Mouse (Mus musculus) right cerebral cortex, adult 2 months (tissue): Measurements from ENCODE around the gene Cacnb1.

Source experiments
- DNase-seq, 2 experiments: peaks; one replicate each; pipeline ENCODE4 v3.0.0; 2021 to 2022; ENCODE audit warnings: low spot score in 2 of 2

Gene Cacnb1

DNA sequence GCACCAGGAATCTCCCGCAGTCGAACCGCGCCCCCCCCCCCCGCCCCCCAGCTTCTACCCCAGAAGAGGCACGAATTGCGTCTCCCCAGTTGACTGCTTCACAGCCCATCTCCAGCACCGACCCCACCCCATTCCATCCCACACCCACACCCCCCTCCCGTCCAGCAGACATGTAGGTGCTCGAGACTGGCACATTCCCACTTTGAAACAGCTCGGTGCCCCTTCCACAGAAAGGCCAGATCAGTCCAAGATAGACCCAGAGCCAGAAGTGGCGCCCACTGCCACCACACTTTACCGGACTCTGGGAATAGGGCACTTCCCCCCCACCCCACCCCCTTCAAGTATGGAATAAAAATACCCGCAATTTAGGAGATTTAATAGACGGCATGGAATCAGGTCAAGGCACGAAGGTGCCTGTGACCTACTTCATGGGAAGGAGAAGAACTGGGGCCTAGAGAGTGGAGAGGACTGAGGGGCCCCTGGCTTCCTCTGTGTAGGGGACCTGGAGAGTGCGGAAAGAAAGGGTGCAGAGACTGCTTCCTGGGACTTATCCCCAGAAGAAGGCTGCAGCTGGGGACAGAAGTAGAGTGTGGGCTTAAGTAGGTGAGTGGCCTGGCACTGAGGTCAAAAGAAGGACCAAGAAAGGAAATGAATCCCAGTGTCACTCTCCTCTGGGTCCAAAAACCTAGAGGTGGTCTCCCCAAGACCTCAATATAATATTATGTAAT is 35.9 kb downstream of the Cacnb1 start:
- no peak for DNase-seq

DNA sequence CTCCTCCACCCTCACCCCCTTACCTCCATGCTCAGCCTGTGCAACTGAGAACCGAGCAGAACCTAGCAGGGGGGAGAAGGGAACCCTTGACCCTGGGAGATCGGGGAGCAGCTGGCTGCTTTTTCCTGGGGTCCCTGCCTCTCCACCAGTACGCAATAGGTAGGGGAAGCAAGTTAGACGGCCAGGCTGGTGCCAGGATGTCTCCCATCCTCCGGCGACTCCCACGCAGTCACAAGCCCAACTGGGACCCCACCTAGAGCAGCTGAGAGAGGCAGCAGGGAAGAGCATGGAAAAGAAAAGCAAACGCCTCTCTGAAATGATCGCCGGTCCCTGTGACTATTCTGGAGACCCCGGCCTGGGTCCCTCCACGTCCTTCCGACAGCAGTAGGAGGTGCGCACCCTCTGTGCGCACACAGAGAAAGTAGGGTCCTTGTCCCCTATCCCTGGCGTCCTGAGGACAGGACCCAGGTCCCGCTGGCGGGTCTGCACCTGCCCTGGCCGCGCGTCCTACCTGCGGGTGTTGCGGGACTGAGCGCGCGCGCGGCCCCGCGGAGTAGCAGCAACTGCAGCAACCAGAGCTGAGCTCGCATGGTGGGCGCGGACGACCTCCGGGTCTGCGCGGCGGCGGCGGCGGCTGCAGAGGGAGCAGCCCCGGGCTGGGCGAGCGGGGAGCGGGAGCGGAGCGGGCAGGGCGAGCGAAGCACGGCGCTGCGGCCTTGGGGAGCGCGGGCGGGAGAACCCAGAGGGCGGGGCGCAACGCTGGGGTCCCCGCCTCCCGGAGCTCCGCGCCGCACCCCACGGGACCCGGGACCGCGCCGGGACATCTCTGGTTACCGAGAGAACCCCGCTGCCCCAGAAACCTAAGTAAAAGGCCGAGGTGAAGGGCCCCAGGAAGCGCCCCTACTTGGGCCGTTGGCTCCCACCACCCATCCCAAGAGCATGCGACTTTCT is 36.8 kb downstream of the Cacnb1 start, which contains the start of gene Plxdc1:
Plxdc1 (minus strand) TSS at position 718 of the 951 bp plus-strand sequence.
- no peak for DNase-seq

DNA sequence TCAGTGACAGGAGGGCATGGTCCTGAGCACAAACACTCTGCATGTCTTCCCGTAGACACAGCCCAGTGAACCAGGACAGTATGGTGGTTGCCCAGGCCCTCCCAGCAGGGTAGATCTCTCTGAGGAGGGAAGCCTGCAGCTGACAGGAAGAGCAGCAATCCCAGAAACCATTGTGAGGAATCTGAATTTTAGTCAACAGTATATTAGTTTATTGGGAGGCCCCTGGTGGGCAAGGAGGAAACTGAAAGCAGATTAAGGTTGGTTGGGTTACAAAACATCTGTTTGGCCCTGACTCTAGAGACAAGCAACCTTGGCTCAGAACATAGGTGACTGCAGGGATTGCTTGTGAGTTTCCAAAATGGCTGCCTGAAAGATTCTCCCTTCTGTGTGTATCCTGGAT is 38.9 kb downstream of the Cacnb1 start:
- DNase-seq = no peak

DNA sequence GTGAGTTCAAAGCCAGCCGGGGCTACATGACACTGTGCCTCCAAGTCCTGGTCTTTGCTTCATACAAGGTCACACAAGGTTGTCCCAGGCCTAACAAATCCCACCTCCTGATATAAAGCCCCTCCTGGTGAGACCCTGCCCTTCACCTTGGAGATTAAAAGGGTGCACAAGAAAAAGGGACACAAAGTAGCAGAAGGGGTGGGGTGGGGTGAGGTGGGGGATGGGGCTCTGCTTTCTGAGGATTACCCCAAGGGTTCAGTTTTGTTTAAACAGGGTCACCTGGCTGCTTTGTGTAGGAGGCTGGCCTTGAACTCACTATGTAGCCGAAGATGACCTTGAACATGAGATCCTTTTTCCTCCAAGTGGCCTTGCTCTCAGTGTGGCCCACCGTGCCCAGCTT is 39.3 kb downstream of the Cacnb1 start:
- no peak for DNase-seq

DNA sequence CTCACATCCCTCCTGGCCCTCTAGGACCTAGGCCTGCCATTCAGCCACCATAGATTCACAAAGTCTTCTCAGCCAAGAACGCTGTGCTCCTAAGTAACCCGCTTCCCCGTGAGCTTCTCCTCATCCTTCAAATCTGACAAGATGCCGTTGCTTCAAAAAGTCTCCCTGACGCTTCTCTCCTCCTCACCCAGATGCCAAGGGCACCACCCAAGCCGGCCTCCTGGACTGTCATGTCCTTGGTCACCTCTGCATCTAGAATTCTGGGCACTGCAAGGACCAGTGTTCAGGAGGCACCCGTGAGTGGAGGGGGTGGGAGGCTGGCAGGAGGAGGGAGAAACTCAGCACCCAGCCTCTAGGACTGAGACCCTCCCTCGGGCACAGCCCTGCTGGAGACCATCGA is 40.1 kb downstream of the Cacnb1 start:
- DNase-seq = no peak

DNA sequence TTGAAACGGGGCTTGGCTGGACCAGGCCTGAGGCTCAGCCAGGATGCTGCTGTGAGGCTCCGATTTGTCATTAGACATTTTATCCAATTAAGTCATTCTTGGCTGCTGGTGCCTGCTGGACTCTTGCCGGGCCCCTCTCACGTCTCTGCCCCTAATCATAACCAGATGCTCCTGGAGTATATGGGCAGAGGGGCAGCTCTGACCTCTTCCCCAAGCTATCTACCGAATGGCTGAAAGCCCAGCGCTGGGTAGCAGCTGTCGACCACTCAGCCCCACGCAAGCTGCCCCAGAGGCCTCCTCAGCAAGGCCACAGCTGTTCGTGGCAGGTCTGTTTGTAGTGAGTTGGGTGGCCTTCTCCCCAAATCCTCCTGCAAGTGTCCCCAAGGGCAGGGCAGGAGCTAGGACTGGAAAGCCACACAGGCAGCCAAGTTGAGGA is 42.3 kb downstream of the Cacnb1 start:
- no peak for DNase-seq

DNA sequence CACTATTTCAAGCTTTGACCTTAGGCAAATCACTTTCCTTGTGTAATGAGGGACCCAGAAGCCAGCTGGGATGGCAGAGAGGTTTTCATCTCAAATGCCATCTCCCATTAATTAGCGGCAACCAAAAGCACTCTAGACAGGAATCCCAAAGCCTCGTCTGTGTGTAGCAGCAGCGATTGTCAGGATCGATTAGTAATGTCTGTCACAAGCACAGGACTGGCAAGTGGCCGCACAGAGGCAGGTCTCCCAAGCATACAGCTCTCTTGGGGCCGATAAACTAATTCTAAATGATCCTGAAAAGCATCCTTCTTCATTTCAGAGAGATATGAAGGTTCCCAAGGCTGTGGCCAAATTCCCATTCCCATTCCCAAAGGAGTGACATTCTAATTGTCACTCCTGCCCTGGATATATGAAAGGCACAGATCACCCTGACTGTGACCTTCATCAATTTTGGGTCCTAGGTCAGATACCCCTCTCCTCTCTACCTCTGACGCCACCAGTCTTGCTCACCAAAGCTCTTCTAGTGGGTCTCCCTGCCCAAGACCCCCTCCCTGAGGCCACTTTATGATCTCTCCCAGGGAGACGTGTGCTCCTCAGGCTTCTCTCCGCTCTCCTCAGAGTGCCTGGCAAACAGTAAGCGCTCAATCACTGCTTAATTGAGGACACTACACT is 42.9 kb downstream of the Cacnb1 start:
- no peak for DNase-seq

DNA sequence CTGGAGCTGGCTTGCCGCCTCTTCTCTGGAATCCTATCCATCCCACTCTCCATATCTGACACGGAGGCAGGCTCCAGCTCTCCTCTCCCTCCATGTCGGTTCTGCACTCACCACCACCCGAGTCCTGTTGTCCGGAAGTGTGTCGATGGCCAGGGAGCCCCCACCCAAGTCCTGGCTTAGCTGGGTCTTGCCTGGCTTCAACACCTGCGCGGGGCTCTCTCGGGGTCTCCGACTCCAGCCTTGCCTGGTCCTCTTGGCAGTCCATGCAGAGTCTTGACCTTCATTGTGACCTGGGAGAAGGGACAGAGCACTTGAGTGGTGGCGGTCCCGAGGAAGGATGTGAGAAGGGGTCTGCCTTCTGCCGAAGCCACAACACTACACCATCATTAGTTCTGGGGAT is 44.4 kb downstream of the Cacnb1 start:
- DNase-seq = no peak

DNA sequence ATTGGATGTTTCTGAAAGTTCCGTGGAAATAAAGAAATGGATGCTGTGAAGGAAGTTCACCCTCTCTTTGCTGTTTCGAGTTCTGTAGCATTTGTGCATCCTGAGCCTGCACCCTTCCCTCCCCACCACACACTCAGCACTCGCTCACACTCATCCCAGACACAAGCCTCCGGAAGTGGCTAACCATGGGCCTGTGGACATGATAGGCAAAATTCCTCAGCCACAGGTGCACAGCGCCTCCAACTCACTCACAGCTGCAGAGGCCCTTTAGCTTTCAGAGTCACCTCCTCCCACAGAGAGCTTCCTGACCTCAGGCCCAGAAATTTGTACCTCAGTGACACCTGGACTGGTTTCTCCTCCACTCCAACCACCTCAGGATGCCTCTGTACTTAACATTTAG is 45.0 kb downstream of the Cacnb1 start:
- DNase-seq = no peak

DNA sequence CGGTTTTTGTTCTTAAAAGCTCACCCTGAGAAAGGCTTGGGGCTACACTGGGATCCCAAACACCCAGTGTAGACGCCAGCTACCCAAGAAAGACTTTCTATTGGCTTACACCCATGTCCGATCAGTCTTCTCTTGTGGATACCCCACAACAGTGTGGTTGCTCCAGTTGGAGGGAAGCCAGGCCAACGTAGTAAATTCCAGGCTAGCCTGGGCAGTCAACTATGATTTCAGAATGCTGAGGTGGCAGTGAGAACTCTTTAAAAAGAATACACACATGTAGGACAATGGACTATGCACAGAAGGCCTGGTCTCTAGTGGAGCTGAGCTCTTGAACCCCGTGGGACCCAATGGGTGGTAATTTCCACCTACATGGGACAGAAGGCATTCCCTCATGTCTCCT is 48.1 kb downstream of the Cacnb1 start:
- DNase-seq = no peak

DNA sequence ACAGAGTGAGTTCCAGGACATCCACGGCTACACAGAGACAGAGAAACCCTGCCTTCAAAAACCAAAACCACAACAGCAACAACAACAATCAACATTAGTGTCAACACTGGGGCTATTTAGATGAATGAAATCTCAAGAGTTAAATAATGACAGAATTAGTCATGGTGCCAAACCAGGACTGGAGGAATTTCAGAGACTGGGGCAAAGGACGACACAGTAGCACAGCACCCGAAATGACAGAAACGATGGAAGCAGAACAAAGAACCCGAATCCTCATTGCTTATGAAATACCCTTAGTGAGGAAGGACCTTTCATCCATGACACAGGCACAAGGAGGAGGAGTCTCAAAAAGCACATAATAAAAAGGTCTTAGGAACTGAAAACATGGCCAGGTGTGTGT is 48.7 kb downstream of the Cacnb1 start:
- DNase-seq = no peak

DNA sequence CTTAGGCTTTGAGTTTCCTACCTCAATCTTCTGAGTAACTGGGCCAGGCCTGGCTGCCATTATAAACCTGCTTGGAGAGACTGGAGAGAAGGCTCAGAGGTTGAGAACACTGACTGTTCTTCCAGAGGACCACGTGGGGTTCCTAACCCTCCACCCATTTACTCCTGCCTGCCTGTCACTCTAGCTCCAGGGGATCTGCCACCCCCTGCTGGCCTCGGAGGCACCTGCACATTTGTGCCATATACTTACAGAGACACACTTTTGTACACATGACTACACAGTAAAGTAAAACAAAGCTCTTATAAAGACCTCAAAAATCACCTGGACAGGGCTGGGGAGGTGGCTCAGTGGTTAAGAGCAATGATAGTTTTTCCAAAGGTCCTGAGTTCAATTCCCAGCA is 50.4 kb downstream of the Cacnb1 start:
- DNase-seq = no peak

DNA sequence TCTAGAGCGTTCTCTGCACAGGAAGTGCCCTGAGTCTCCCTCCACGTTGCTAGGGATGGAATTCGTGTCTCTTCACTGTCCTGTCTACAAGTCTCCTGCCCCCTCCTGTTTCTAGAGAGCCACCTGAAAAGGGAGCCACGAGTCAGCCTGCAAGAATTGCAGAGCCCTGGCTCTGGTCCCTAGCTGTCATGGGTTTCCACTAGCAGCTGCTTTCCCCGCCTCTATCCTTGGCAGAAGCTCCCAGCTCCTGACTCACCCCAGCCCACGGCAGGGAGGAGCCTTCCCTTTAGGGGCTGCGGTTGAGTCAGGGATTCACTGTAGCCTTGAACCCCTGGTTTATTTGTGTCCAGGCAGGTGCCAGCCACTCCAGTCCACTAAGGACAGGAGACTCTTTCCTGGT is 51.6 kb downstream of the Cacnb1 start:
- DNase-seq = peak; percentile 89 to 94

DNA sequence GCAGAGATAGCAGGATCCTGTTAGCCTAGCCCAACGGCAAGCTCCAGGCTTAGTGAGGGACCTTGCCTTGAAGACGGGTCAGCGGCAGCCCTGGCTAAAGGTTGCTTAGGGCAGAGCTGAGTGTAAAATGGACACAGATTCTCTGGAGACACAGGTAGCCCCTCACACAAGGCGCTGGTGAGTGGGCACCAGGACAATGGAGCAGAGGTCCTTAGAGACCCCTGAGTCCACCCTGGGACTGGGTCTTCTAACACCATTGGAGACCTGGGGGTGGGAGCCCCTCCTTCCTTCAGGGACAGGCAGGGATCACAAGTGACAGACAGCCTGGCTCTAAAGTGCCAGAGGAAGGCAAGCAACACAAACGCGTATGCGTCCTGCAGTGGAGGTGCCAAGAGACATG is 52.1 kb downstream of the Cacnb1 start:
- DNase-seq = no peak

DNA sequence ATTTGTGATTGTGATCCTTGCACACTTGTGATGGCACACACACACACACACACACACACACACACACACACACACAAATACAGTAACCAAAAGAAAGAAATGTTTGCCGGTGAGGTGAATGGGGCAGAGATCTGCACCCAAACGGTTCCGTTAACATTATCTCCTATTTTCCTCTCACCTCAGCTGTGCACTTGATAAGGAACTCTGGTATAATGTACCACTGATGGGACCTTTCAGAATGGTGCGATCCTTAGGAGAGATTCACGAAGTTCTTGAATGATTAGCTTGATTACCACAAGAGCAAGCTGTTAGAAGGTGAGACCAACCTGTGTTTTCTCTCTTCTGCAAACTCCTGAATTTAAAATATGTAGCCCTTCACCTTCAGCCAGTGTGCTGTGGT is 54.4 kb downstream of the Cacnb1 start:
- no peak for DNase-seq

DNA sequence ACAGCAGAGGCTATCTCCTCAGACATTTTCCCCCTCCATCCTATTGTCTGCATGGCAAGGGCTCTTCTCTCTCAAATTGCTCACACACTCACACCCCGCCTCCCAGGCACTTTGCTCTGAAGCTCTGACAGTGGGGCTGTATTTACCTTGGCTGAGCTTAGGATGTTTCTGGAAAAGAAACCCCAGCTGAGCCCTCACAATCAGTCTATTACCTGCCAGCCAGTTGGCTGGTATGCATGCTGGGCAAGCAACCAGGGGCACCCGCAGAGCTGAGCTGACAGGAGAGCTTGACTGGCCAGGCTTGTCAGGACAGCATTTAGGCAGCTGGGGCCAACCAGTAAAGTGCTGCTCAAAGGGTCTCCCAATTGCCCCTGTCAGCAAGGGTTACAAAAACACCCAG is 55.7 kb downstream of the Cacnb1 start:
- no peak for DNase-seq

DNA sequence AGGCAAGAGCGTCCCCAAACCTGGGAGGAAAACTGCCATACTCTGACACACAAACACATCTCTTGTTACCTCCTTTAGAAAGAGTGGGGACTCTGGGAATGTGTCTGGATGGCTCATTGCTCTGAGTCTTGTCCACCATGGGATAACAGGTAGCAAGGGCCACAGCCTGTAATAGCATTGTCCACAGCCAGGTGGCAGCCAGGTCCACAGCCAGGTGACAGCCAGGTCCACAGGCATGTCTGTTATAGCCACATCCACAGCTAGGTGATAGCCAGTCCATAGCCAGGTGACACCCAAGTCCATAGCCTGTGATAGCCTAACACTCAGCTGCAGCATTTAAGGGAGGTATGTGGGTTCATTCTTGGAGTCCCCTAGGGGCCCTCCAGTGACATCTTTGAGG is 61.9 kb downstream of the Cacnb1 start:
- no peak for DNase-seq

DNA sequence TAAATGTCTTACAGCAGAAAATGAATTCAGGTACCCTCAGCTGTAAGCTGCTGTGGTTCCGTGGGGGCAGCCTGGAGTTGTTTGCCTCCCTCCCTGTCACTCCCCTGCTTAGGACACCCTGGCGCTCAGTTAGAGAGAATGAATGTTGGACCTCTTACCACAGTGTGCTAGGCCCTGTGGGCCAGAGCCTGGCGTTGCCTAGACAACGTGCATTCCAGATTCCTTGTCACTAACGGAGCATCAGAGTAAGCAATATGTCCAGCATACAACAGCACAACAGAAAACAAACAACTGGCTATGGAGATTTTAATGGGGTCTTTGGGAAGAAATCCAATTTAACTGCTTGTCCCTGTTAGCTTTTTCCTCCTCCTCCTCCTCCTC is 63.5 kb downstream of the Cacnb1 start:
- DNase-seq = peak in 1 of 2 experiments; percentile 17

DNA sequence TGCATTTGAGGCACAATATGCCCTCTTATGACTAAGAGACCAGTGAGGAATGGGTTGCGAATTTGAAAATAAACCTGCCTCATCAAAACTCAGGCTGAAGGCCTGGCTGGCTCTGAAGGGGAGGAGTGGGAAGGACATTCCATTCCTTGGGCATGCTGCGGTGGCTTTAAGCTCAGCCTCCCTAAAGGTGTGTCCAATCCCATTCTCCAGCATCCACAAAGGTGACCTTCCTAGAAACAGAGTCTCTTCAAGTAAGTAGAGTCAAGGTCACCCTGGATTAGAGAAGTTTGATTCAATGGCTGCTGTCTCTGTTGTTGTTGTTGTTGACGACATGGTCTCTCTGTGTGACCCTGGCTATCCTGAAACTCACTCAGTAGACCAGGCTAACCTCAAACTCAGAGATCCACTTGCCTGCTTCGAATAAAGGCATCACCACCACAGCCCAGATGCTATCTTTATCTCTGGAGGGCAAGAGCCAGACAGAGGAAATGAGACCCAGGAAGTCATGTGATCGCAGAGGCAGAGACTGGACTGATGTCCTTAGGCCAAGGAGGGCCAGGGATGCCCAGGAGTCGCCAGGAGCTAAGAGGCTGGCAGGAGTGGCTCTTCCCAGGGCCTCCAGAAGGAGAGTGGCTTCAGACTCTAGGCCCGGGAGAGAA is 64.1 kb downstream of the Cacnb1 start:
- no peak for DNase-seq

DNA sequence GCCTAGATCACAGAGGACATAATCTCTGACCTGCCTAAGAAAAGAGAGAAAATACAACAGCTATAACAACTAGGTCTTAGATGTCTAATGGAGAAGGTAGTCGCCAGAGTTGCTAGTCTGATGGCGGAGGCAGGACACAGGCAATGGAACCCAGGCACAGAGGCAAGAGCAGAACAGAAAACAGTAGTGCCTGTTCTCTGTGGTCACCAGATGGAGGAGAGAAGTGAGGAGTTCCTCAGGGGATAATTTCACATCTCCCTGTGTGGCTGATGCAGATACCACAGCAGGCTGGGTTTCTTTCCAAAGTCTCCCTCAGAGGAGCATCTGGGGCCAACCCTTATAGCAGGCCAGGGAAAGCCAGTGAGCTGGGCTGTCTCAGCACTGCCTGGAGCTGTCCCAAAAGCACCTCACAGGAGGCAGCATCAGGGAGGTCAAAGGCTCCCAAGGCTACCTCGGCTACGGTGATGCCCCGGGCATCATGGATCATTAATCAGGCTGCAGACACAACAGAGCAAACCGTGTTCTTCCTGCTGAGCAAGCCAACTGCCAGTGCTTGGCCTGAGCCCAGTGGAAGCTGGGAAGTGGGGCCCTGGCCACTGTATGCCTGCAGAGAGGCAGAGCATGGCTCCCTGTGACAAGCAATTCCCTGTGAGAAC is 65.8 kb downstream of the Cacnb1 start:
- no peak for DNase-seq

DNA sequence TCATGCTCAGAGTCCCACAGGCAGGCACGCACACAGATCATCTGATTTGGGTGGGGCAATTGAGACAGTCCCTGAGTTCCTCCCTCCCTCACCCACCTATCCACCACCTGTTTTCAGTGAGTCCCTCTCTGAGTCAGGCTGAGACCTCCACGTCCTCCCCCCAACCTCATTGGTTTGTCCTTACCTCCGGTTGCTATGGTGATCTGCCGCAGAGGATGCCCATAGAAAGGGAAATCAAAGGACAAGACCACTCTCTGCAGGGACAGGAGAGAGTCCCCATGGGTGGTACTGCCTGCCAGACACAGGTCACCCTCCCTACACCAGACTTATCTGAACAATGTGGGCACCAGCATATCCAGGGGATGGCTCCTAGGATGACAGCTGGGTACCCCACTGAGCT is 66.9 kb downstream of the Cacnb1 start:
- DNase-seq = no peak
